In the genomic region with DNA sequence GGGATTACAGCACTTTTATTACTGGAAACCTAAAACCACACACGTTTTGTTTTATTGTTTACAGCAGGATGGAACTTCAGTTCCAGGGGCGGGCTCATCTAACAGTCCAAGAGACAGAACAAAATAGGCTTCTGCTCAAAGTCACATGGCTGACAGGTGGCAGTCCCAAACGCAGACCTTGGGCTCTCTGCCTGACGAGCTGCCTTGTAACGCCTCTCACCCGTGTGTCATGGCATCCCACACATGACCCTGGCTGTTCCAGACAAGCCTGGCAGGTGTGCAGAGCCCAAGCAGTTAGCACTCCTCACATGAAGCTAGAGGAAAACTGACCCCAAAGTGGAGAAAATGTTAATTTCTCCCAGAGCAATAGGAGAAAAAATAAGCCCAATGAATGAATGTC, we compare ENCODE assay signal across 22 mouse cellular contexts. TPM values are rescaled to one million over a fixed set of nuclear protein-coding genes. Genes with fewer than 3 reads are reported as not detected.
DNase-seq lines count a peak whose midpoint lies in the region; ATAC-seq lines count a peak whose summit lies in the region.
"Had no signal": no experiment of that assay in that cellular context is flagged by ENCODE, and none has a peak within 500 bp of the region (broad histone marks: within the 10 kb centered on the region; RNA-seq: fewer than 3 reads in every experiment).

No protein-coding gene starts in this region.

- ATAC-seq in midbrain, embryonic 11.5 days (ENCODE audit: low FRiP score) = no peak
- no peak for ATAC-seq in midbrain, embryonic 14.5 days (ENCODE audit: low FRiP score, low TSS enrichment)
- no peak for ATAC-seq in hindbrain, embryonic 13.5 days (ENCODE audit: low FRiP score)
- no peak for ATAC-seq in forebrain, embryonic 15.5 days (replicated peaks)
- ATAC-seq: activated CD4-positive, CD25-positive, alpha-beta regulatory T cell, adult 4 months; forebrain, embryonic 13.5 days; Patski had no signal

- H3K4me2 ChIP-seq in midbrain, embryonic 11.5 days = no peak overlapping the region
- no peak overlapping the region for H3K4me2 ChIP-seq in midbrain, embryonic 14.5 days (ENCODE audit: low read length)
- H3K4me2 ChIP-seq in hindbrain, embryonic 13.5 days = no peak overlapping the region
- no peak overlapping the region for H3K4me2 ChIP-seq in forebrain, embryonic 15.5 days (replicated peaks)
- H3K4me2 ChIP-seq: forebrain, embryonic 13.5 days; hindbrain, embryonic 12.5 days had no signal

- H3K9me3 ChIP-seq in midbrain, embryonic 11.5 days (ENCODE audit: control insufficient read depth, low read length) = no peaks in the 10 kb centered on the region
- no peaks in the 10 kb centered on the region for H3K9me3 ChIP-seq in midbrain, embryonic 14.5 days (ENCODE audit: control insufficient read depth, low read length)
- no peaks in the 10 kb centered on the region for H3K9me3 ChIP-seq in hindbrain, embryonic 13.5 days
- H3K9me3 ChIP-seq in forebrain, embryonic 15.5 days = no peaks in the 10 kb centered on the region
- H3K9me3 ChIP-seq: embryonic facial prominence, embryonic 10.5 days; forebrain, embryonic 13.5 days; hindbrain, embryonic 12.5 days had no signal

- no peaks in the 10 kb centered on the region for H3K36me3 ChIP-seq in midbrain, embryonic 11.5 days (ENCODE audit: control insufficient read depth, insufficient read depth, low read length)
- H3K36me3 ChIP-seq in midbrain, embryonic 14.5 days (ENCODE audit: control insufficient read depth, insufficient read depth, low read length) = peaks cover 38% of the 10 kb centered on the region
- H3K36me3 ChIP-seq in hindbrain, embryonic 13.5 days = peaks cover 61% of the 10 kb centered on the region
- H3K36me3 ChIP-seq in forebrain, embryonic 15.5 days = peaks cover 21% of the 10 kb centered on the region

- H3K27ac ChIP-seq in midbrain, embryonic 11.5 days (ENCODE audit: low read depth, low read length) = no peak overlapping the region
- no peak overlapping the region for H3K27ac ChIP-seq in midbrain, embryonic 14.5 days (replicated peaks; ENCODE audit: low read depth, low read length)
- no peak overlapping the region for H3K27ac ChIP-seq in hindbrain, embryonic 13.5 days
- H3K27ac ChIP-seq in forebrain, embryonic 15.5 days (replicated peaks) = no peak overlapping the region
- H3K27ac ChIP-seq: embryonic facial prominence, embryonic 10.5 days; forebrain, embryonic 13.5 days; gastrocnemius, adult 2 months; hindbrain, embryonic 12.5 days had no signal

- no peaks in the 10 kb centered on the region for H3K27me3 ChIP-seq in midbrain, embryonic 11.5 days (ENCODE audit: control insufficient read depth, insufficient read depth, low read length)
- H3K27me3 ChIP-seq in midbrain, embryonic 14.5 days (ENCODE audit: control insufficient read depth, insufficient read depth, low read length) = no peaks in the 10 kb centered on the region
- H3K27me3 ChIP-seq in hindbrain, embryonic 13.5 days = no peaks in the 10 kb centered on the region
- H3K27me3 ChIP-seq in forebrain, embryonic 15.5 days = no peaks in the 10 kb centered on the region
- H3K27me3 ChIP-seq: CH12.LX; forebrain, embryonic 13.5 days; hindbrain, embryonic 12.5 days; Patski had no signal

- peak; percentile 73 for DNase-seq in layer of hippocampus, adult 11-12 months (ENCODE audit: low spot score)
- no peak for DNase-seq in layer of hippocampus, adult 9-10 months (ENCODE audit: low spot score)
- DNase-seq in midbrain, embryonic 11.5 days (ENCODE audit: low spot score, missing footprints) = peak; percentile 65
- no peak for DNase-seq in midbrain, embryonic 14.5 days
- DNase-seq in layer of hippocampus, adult 8-10 months (ENCODE audit: low spot score in 2 of 2) = peak; percentile 64 to 77
- DNase-seq: adrenal gland, postnatal 14 days; cerebellum, adult 2 months; cerebellum, postnatal 10 days; gastrocnemius, adult 2 months; gastrocnemius, postnatal 25 days; heart, postnatal 10 days; heart, postnatal 4 days had no signal

- H3K9ac ChIP-seq in midbrain, embryonic 11.5 days (ENCODE audit: low read length) = no peak overlapping the region
- no peak overlapping the region for H3K9ac ChIP-seq in midbrain, embryonic 14.5 days (replicated peaks; ENCODE audit: low read length)
- H3K9ac ChIP-seq in hindbrain, embryonic 13.5 days = no peak overlapping the region
- H3K9ac ChIP-seq in forebrain, embryonic 15.5 days (replicated peaks) = no peak overlapping the region
- H3K9ac ChIP-seq: forebrain, embryonic 13.5 days; hindbrain, embryonic 12.5 days had no signal

- WGBS in midbrain, embryonic 11.5 days = 90% methylated on average over 6 of the region's 6 CpGs
- 90% methylated on average over 6 of the region's 6 CpGs for WGBS in midbrain, embryonic 14.5 days
- WGBS in hindbrain, embryonic 13.5 days = 89% methylated on average over 6 of the region's 6 CpGs
- 80% methylated on average over 6 of the region's 6 CpGs for WGBS in forebrain, embryonic 15.5 days

- H3K4me3 ChIP-seq in midbrain, embryonic 11.5 days (ENCODE audit: low read depth, low read length) = no peak overlapping the region
- no peak overlapping the region for H3K4me3 ChIP-seq in midbrain, embryonic 14.5 days (replicated peaks; ENCODE audit: low read depth, low read length)
- no peak overlapping the region for H3K4me3 ChIP-seq in hindbrain, embryonic 13.5 days
- no peak overlapping the region for H3K4me3 ChIP-seq in forebrain, embryonic 15.5 days
- H3K4me3 ChIP-seq: embryonic facial prominence, embryonic 10.5 days; forebrain, embryonic 13.5 days; gastrocnemius, adult 2 months; hindbrain, embryonic 12.5 days had no signal

- no peaks in the 10 kb centered on the region for H3K4me1 ChIP-seq in midbrain, embryonic 11.5 days (ENCODE audit: control insufficient read depth, insufficient read depth, low read length)
- no peaks in the 10 kb centered on the region for H3K4me1 ChIP-seq in midbrain, embryonic 14.5 days (ENCODE audit: control insufficient read depth, insufficient read depth, low read length)
- no peaks in the 10 kb centered on the region for H3K4me1 ChIP-seq in hindbrain, embryonic 13.5 days (replicated peaks)
- no peaks in the 10 kb centered on the region for H3K4me1 ChIP-seq in forebrain, embryonic 15.5 days
- H3K4me1 ChIP-seq: forebrain, embryonic 13.5 days had no signal

RNA-seq across cellular contexts. Expression of a gene that starts 31.7 kb away (rescaled TPM):
- 0.25 TPM in 2 replicates for polyA plus RNA-seq in midbrain, embryonic 11.5 days (2014; fragmentation: Nextera tagmentation; extraction: Ambion mirVana)
- 0.18 and 0.20 TPM in 2 replicates for polyA plus RNA-seq in midbrain, embryonic 14.5 days (2014; fragmentation: Nextera tagmentation; extraction: Ambion mirVana)
- total RNA-seq in layer of hippocampus, adult 8-10 months (2022) = under 1 TPM; 0.24 to 0.60 (median 0.43) TPM
- polyA plus RNA-seq in hindbrain, embryonic 13.5 days (2015; fragmentation: Nextera tagmentation; extraction: Ambion mirVana) = 0.40 and 0.45 TPM in 2 replicates
- polyA plus RNA-seq in forebrain, embryonic 15.5 days (2015; fragmentation: Nextera tagmentation; extraction: Ambion mirVana) = 0.11 TPM in 2 replicates
- total RNA-seq: adrenal gland, adult 18-20 months; adrenal gland, postnatal 14 days; CH12.LX; granulocyte monocyte progenitor cell, adult 5-6 weeks; heart, postnatal 10 days had no signal
- polyA plus RNA-seq: activated CD4-positive, CD25-positive, alpha-beta regulatory T cell, adult 4 months had no signal

Comparison
In these comparisons a context has a peak if more than half of its experiments do, and no peak if none do; other contexts are left out.
1. DNase-seq: peak in layer of hippocampus, adult 11-12 months (single experiment), midbrain, embryonic 11.5 days (single experiment) and layer of hippocampus, adult 8-10 months (2 of 2); none in layer of hippocampus, adult 9-10 months (single experiment) and midbrain, embryonic 14.5 days (single experiment).